Mouse (Mus musculus): Measurements from ENCODE around the gene Exosc2.

DNA sequence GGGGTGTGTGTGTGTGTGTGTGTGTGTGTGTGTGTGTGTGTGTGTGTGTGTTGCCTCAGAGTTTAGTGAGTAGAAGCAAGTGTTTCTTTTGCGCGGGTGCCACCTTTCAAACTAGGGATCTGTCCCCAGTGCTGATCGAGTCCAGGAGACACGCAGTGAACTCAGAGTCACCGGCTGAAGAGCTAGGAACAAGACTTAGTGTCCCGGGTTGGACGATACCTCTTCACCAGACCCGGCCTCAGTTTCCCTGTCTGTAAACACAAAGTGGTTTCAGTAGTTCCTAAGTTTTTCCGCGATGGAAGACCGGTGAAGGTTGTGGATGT is 29.0 kb upstream of the Exosc2 start:
- TF ChIP-seq HCFC1 (IDR thresholded peaks at IDR 0.05; ENCODE audit: borderline replicate concordance, insufficient read depth, low read length) (no peak), MAFK (IDR thresholded peaks at IDR 0.05; ENCODE audit: insufficient read depth, low read depth, low read length) (no peak), CHD2 (IDR thresholded peaks at IDR 0.05; ENCODE audit: low read depth, low read length) (no peak), ZNF384 (IDR thresholded peaks at IDR 0.05; ENCODE audit: low read depth, low read length) (no peak)

Data from ES-E14 (cell line).